Mouse (Mus musculus) embryonic stem cell, embryonic (primary cell): ENCODE results near the gene Kcnmb3.

ENCODE experiments used
- CTCF ChIA-PET, 4 experiments: fragments of 300-600 bp in 2 of 4; fragments of 350-600 bp in 2 of 4; sonication (Branson Sonifier 250); formaldehyde crosslinking; loops; one replicate each; lab custom pipeline; 2022; ENCODE audit warnings: inconsistent platforms in 2 of 4; lab: Charles Lee
- POLR2A ChIA-PET, 4 experiments: fragments of 300-600 bp in 2 of 4; fragments of 350-600 bp in 2 of 4; sonication (Branson Sonifier 250); formaldehyde crosslinking; loops; one replicate each; lab custom pipeline; 2022; ENCODE audit warnings: antibody characterized with exemption in 4 of 4, inconsistent platforms in 1 of 4; lab: Charles Lee

Gene Kcnmb3

DNA sequence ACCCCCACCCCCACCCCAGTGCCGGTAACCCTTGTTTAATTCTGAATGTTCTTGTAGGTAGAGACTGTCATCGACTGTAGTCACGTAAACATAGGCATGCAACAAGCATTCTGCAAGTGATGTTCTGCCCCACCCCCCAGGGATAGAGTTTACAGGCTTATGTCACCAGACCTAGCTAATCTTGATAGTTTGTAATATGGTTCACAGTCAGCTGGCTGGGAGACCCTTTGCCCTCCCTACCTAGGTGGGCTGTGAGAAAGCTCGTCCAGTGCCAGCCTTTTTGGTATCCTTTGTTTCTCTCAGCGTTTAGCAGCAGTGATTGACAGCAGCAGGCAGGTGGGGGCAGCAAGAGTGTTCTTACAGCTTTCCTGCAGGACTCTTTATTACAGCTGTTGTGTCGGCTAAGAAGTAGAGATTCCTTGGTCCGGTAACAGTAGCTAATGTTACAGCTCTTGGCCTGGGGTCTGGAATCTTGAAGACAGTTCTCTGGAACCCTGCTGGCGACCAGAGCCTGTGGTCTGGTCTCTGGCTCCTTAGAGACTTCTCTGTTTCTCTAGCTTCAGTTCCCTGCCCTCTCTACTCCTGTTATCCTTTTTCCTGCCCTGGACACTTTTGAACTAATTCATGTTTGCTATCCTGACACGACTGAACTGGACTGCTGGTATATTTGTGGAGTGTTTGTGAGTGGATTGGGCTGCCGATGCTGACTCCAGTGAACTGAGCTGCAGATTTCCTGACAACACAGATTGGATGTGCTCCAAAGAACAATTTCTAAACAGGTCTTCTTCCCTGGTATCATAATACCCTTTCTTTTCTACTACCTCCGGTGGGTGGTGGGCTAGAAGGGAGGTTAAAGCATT is 14.6 kb upstream of the Kcnmb3 start:
- CTCF ChIA-PET: interaction anchor here in 2 of 4 experiments (0.8 to 2.0 kb wide), 4 partner anchors 23 to 173 kb away, joined by 3 to 8 read pairs (median 3); partner anchors contain the start of gene Mfn1 (in 1 of the 2)

DNA sequence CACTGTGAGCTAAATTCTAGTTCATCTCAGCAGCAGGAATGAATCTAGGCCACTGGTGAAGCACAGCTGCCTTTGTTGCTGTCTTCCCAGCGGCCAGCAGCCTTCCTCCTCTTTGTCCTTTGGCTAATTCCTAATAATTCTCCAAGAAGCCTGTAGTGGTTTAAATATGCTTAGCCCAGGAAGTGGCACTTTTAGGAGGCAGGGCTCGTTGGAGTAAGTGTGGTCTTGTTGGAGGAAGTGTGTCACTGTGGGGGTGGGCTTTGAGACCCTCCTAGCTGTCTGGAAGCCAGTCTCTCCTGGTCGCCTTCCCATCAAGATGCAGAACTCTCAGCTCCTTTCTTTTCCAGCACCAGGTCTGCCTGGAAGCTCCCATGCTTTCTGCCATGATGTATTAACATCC is 13.8 kb upstream of the Kcnmb3 start:
- CTCF ChIA-PET: interaction anchor here in 3 of 4 experiments (0.5 to 2.0 kb wide), 4 partner anchors 24 to 173 kb away, joined by 3 to 9 read pairs (median 6); partner anchors contain the start of gene Mfn1 (in 1 of the 3)
- POLR2A ChIA-PET: interaction anchor here in 2 of 4 experiments (0.7 to 1.8 kb wide), 5 partner anchors 9 to 126 kb away, joined by 3 to 5 read pairs (median 3); partner anchors contain the start of gene Mfn1 (in 1 of the 2)

More for the DNA sequence above, 14.6 kb upstream of the Kcnmb3 start:
- POLR2A ChIA-PET: interaction anchor here in 2 of 4 experiments (0.7 to 1.8 kb wide), 5 partner anchors 18 to 53 kb away, joined by 3 to 5 read pairs (median 3); partner anchors contain the start of gene Mfn1 (in 2 of the 2)

DNA sequence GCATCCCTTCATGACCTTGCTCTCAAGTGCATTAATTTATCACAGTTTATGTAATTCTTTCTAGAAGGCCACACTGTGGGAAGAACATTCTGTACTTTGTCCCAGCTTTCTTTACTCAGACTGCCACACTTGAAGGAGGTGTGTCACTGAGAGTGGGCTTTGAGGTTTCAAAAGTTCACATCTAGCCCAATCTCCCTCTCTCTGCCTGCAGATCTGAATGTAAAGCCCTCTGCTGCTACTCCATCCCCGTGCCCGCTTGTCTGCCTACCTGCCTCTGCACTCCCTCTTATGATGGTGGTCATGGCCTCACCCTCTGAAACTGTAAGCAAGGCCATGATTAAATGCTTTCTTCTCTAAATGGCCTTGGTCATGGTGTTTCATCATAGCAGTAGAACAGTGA is 8.3 kb upstream of the Kcnmb3 start:
- POLR2A ChIA-PET: interaction anchor here in 2 of 4 experiments (1.3 to 1.4 kb wide), 2 partner anchors 10 to 104 kb away, joined by 3 read pairs; partner anchors contain the start of gene Zfp639 (in 1 of the 2)
- CTCF ChIA-PET: no interaction called here

DNA sequence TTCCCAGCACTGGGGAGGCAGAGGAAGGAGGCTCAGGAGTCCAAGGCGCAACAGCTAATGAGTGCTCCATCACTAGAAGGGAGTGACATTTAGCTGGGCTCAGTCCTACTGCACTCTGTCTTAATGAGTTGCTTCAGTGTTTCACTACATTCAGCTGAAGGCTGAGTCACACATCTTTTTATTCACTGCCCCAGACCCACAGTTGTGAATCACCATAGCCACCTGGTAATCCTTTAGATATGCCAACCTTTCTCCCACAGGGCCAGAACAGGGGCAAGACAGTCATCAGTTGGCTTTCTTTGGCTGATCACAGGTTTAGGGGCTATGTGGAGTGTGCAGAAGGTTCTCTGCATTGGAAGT is 4.7 kb upstream of the Kcnmb3 start:
- ChIA-PET CTCF (interaction anchor here in 1 of 4 experiments (0.6 kb wide), 1 partner anchor 148 kb away, joined by 3 read pairs; no protein-coding TSS in a partner anchor), POLR2A (interaction anchor here in 2 of 4 experiments (0.9 to 1.3 kb wide), 2 partner anchors 9 to 100 kb away, joined by 3 read pairs; no protein-coding TSS in a partner anchor)

DNA sequence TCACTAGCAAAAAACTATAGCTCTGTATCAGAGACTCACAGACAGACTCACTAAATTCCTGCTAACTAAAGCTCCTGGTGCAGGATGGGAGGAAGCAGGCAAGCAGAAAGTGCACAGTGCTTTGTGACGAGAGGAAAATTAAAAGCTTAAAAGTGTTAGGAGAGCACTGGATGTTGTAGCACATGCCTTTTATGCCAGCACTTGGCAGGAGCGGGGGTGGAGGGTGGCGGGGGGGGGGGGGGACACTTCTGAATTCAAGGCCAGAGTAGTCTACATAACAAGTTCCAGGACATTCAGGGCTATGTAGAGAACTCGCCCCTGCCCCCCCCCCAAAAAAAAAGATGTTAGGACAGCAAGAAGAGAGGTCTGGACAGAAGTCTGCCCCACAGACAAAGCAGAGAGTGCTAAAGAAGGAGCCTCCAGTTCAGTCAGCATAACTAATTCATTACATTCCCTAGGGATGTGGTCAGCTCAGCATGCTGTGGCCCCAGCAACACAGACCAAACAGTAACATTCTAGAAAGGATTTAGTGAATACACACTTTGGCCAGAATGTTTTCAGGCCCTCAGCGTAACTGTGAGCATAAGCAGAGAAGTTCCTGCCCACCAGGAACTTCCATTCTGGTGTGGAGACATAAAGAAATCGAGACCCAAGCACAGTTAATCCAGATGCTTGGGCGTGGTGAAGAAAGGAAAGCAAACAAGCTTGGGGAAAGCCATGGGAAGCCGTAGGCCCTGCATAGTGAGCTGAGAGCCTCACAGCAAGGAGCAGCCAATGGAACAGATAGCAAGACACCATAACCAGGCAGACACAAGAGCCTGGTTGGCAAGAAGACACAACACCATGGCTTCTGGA is 4.1 kb upstream of the Kcnmb3 start:
- ChIA-PET CTCF (interaction anchor here in 3 of 4 experiments (0.6 to 2.3 kb wide), 5 partner anchors 13 to 149 kb away, joined by 3 to 15 read pairs (median 4); no protein-coding TSS in a partner anchor), POLR2A (interaction anchor here (0.6 to 1.4 kb wide), 9 partner anchors 10 to 1480 kb away, joined by 3 to 6 read pairs (median 3); no protein-coding TSS in a partner anchor)

DNA sequence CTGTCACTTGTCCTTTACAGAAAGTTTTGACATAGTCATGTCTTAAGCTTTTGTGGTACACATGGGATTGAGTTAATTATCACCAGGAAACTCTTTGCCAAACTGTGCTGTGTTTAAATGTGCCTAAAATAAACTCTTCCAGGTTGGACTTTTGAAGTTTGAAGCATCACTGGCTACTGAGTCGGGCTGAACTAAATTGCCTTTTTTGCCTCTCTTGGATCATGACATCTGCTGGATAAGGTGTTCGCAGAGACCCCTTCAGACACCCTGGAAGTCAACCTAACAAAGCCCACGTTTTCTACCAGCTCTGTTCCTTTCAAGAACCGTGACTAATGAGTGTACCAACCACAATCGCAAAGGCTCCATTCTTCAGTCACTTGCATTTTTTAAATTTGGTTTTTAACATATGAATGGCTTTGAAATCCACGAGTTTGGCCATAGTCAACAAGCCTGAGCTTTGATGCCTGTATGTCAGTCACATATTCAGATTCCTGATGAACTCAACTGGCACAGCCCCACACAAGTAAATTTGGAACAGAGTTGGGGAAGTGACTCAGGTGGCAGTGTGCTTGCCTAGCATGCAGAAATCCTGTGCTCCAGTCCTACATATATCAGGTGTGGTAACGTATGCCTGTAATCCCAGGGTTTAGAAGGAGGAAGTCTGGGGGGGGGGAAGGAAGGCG is 3.2 kb upstream of the Kcnmb3 start:
- POLR2A ChIA-PET: interaction anchor here (0.5 to 1.4 kb wide), 11 partner anchors 8 to 1479 kb away, joined by 3 to 6 read pairs (median 3); no protein-coding TSS in a partner anchor
- CTCF ChIA-PET: interaction anchor here in 3 of 4 experiments (0.6 to 2.3 kb wide), 11 partner anchors 8 to 162 kb away, joined by 3 to 15 read pairs (median 5); partner anchors contain the start of gene Zfp639 (in 1 of the 3)

DNA sequence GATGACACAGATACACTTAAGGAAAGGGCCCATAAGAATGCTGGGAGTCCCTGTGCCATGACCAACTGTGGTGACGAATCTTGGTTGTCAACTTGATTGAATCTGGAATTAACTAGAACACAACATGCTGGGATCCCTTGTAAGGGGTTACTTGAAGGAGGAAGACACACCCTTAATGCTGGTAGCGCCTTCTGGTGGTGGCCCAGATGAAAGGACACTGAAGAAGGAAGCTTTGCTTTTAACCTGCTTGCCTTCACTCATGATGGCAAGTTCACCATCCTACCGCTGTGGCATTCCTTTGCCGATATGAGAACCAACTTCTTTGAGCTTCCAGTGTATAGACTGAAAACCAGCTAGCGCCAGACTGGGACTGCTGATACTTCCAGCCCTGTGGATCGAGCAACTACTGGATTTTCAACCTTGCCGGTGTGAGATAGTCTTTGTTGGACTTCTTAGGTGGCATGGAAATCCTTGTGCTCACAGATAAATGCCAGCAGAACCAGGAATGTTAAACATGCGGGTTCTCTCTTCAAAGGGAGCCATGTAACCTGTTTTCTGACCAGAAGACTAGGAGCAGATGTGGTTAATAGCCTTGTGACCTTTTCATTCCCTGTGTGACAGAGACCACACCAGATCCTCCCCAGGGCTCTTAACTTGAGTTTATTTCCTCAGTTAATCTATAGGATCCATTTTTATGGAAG is 2.5 kb upstream of the Kcnmb3 start:
- CTCF ChIA-PET: interaction anchor here in 3 of 4 experiments (0.6 to 2.3 kb wide), 11 partner anchors 9 to 162 kb away, joined by 3 to 15 read pairs (median 5); partner anchors contain the start of gene Zfp639 (in 1 of the 3)
- POLR2A ChIA-PET: interaction anchor here in 3 of 4 experiments (0.5 to 1.4 kb wide), 6 partner anchors 8 to 161 kb away, joined by 3 to 5 read pairs (median 3); no protein-coding TSS in a partner anchor

DNA sequence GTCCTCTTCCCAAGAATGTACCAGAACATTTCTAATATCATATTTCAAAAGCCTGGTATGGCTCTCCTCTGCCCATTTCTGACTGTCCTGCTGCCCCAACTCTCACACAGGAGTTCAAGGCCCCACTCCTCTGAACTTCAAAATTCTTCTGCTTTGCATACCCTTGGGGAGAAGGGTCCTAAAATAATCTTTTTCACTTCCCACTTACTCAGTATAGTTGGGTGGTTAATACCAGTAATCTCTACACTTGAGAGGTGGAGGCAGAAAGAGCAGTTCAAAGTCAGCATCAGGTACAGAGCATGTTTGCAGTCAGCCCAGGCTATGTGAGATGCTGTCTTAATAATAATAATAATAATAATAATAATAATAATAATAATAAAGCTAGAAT is 1.1 kb downstream of the Kcnmb3 start:
- ChIA-PET CTCF (interaction anchor here in 1 of 4 experiments (1.6 kb wide), 1 partner anchor 31 kb away, joined by 4 read pairs; no protein-coding TSS in a partner anchor), POLR2A (interaction anchor here in 1 of 4 experiments (2.5 kb wide), 1 partner anchor 12 kb away, joined by 7 read pairs; no protein-coding TSS in a partner anchor)

DNA sequence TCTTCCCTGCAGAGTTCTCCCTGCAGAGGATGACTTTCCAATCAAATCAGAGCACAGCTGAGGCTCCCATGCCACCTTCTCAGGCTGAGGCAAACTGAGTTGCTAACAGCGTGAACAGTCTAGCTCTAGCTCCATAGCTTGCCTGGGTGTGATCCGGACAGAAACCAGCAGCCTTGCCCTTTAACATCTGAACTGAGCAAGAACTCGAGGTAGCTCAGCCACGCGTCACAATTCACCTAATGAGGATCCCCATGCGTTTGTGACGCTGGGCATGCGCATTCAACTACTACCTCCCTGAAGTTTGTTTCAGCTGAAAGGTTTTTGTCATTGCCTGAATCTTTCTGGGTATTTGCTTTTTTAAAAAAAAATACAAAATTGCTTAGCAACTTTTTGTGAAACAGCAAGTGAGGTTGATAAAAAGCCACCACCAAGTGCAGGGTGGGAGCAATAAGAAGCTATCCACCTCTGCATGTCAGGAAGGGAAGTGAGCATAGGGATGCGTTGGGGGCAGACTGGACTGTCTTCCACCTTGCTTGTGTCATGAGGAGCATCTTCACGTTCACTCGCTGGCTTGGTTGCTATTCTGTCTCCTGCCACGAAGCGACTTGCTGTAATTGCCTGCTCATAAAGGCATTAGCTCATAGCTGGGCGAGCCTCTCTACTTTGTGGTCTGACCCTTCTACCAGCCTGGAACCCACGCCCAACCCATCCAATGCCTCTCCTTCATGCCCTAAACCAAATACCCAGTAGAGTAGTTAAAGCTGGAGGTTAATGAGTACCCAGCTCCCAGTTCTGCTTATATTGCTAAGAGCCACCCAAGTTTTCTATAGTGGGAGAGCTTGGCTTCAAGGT is 1.7 kb downstream of the Kcnmb3 start:
- ChIA-PET CTCF (interaction anchor here in 3 of 4 experiments (0.7 to 1.6 kb wide), 5 partner anchors 30 to 1761 kb away, joined by 3 to 5 read pairs (median 4); no protein-coding TSS in a partner anchor), POLR2A (interaction anchor here in 1 of 4 experiments (1.0 to 2.5 kb wide), 4 partner anchors 9 to 64 kb away, joined by 3 to 7 read pairs (median 3); no protein-coding TSS in a partner anchor)

DNA sequence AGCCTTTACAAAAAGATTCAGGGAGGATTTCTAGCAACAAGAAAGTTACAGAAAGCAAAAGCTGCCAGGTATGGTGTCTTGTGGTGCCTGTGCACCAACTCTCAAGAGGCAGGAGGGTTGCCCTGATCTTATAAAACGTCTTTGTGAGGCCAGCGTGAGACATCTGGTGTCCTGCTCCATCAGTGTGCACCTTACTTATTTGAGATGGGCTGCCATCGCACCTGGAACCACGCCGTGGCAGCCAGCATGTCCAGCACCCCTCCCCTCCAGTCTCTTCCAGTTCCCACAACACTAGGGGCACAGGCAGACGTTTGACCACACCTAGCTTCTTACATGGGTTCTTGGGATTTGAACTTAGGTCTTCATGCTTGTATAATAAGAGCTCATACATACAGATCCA is 3.9 kb downstream of the Kcnmb3 start:
- ChIA-PET CTCF (no interaction called here), POLR2A (interaction anchor here in 1 of 4 experiments (1.3 kb wide), 1 partner anchor 18 kb away, joined by 3 read pairs; no protein-coding TSS in a partner anchor)

DNA sequence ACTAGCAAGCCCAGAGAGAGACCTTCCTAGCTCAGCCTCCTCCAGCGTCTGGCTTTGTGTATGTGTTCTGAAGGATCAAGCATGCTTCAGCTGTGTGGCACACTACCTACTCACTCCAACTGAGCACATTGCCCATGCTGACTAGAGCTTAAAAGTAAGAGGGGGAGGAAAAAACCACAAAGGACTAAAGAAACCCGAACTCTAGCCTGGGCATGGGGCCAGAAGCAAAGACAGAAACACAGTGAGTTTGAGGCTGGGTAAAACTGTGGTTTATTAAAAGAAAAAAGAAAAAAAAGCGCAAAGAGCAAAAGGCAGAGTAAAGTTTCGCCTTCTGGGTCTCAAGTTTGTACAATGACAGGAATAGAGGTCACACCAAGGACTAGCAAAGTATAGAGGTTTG is 5.5 kb downstream of the Kcnmb3 start:
- POLR2A ChIA-PET: interaction anchor here in 2 of 4 experiments (0.6 to 1.0 kb wide), 2 partner anchors 11 to 55 kb away, joined by 3 to 4 read pairs; no protein-coding TSS in a partner anchor
- CTCF ChIA-PET: interaction anchor here in 1 of 4 experiments (0.8 kb wide), 1 partner anchor 153 kb away, joined by 3 read pairs; no protein-coding TSS in a partner anchor

DNA sequence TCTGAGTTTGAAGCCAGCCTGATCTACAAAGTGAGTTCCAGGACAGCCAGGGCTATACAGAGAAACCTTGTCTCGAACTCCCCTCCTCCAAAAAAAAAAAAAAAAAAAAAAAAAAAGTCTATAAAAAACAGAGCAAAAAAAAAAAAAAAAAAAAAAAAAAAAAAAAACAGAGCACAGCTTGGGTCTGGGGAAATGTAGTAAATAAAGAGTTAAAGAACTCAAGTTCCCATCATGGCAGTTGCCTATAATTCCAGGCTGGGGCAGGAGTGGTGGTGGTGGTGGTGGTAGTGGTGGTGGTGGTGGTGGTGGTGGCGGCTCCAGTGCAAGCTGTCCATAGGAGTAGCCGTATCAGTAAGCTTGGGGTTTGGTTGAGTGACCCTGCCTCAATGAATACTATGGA is 9.0 kb downstream of the Kcnmb3 start:
- POLR2A ChIA-PET: interaction anchor here in 3 of 4 experiments (0.6 to 0.8 kb wide), 3 partner anchors 13 to 352 kb away, joined by 3 to 7 read pairs (median 4); no protein-coding TSS in a partner anchor

DNA sequence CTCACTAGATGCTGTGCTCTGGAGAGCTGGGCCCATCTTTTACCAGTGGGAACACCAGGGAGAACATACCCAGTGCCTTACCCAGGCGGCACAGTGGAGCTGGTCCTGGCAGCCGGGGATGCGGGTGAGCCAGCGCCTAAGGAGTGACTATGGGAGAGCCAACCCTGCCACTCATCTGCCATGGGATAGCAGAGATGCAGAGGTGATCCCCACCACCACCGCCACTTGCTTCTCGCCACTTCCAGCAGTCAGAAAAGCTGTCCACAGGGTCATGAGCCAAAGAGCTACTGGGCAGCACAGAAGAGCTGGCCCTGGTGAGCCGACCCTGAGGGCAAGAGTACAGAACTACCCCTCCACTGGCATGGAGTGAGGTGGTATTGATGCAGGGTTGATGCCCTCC is 12.1 kb downstream of the Kcnmb3 start:
- CTCF ChIA-PET: interaction anchor here in 1 of 4 experiments (0.5 to 1.0 kb wide), 2 partner anchors 16 to 209 kb away, joined by 3 to 4 read pairs; no protein-coding TSS in a partner anchor
- POLR2A ChIA-PET: interaction anchor here in 1 of 4 experiments (0.5 kb wide), 1 partner anchor 136 kb away, joined by 8 read pairs; the partner anchor contains the start of gene Gnb4

More for the DNA sequence above, 9.0 kb downstream of the Kcnmb3 start:
- CTCF ChIA-PET: interaction anchor here in 2 of 4 experiments (0.6 to 0.9 kb wide), 2 partner anchors 103 to 1320 kb away, joined by 3 to 4 read pairs; no protein-coding TSS in a partner anchor

DNA sequence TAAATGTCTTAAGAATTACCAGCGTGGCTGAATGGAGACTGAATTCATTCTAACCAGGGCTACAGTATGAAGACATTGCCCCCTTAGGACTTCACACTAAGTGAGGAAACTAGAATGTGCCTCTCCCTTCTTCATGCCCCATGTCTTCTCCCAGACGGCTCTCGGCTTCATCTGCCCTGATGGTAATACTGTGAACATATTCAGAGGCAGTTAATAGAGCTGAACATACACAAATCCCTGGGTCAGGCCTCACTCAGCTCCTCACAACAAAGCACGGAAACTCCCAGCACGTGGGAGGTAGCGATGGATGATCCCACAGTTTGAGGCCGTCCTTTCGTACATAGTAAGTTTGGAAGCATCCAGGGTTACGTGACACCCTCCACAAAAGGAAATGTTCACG is 18.8 kb downstream of the Kcnmb3 start:
- POLR2A ChIA-PET: interaction anchor here in 1 of 4 experiments (0.6 kb wide), 1 partner anchor 76 kb away, joined by 3 read pairs; no protein-coding TSS in a partner anchor

More for the DNA sequence above, 18.8 kb downstream of the Kcnmb3 start:
- CTCF ChIA-PET: no interaction called here
